Mouse (Mus musculus) ovary, adult 18-20 months (tissue): Measurements from ENCODE around the gene Ezh1.

Experiments used
- DNase-seq: peaks from one replicate; pipeline ENCODE4 v3.0.0; 2022; ENCODE audit warnings: low spot score, mixed read lengths

Ezh1 gene

DNA sequence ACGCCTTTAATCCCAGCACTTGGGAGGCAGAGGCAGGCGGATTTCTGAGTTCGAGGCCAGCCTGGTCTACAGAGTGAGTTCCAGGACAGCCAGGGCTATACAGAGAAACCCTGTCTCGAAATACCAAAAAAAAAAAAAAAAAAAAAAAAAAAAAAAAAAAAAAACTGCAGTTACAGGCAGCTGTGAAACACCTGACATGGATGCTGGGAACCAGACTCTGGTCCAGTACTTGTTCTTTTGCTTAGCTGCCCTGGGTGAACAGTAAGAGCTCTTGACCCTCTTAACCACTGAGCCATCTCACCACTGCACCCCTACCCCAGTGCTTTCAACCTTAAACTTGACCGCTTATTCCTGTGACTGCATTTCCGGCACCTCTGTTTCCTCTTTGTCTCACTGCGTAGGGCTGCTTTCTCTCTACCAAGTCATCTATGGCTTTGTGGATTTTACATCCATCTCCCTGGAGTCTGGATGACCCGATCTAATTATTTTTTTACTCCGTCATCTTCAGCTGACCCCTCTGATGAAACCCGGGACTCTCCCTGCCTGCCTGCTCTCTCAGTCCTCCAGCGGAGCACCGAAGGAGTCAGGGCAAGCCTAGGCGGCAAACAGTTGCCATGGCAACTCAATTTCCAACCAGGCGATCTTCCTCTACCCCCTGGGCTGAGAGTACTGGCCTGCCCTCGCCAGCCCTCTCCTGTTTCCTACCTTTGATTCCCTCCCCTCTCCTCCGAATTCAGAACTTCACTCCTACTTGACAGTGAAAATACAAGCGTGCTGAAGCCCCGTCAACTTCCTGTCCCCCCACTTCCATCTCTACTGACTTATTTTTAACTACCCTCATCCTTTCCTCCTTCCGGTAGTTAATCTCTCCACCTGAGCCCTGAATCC is 82.7 kb downstream of the Ezh1 start:
- peak; percentile 55 for DNase-seq

DNA sequence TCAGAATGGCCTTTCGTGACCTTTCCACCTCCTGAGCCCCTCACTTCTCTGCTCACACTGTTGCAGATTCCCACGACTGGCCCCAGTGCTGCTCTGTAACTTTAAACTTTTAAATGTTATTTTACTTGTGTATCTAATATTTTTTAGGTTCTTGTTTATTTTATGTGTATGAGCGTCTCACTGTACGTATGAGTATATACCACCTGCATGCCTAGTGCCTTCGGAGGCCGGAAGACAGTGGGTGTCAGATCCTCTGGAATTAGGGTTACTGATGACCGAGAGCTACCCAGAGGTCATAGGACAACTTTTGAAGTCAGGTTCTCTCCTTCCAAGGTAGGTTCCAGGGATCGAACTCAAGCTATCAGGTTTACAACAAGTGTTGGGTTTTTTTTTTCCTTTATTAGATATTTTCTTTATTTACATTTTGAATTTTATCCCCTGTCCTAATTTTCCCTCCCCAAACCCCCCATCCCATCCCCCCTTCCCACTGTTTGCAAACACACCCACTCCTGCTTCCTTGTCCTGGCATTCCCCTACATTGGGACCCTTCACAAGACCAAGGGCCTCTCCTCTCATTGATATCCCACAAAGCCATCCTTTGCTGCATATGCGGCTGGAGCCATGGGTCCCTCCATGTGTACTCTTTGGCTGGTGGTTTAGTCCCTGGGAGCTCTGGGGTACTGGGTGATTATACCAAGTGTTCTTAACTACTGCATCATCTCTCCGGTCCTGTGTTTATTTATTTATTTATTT is 83.9 kb downstream of the Ezh1 start:
- DNase-seq = no peak
